Mouse (Mus musculus): ENCODE data around the gene 1700001P01Rik.
"Not testable (repeated sequence)": the region's sequence is repeated elsewhere in the genome, so short reads cannot be mapped to it uniquely, and the experiment has no call there.

Gene 1700001P01Rik

GRCm38 (mm10) chr11:97796910-97797309 is 21.2 kb upstream of the 1700001P01Rik start:
- DNase-seq (ENCODE audit: low read depth, low spot score) = peak; percentile 77

GRCm38 (mm10) chr11:97793165-97793564 is 17.4 kb upstream of the 1700001P01Rik start:
- peak; percentile 83 for DNase-seq (ENCODE audit: low read depth, low spot score)

- not testable (repeated sequence) for DNase-seq (ENCODE audit: low read depth, low spot score)
These were observed 15.2 kb upstream of the 1700001P01Rik start for GRCm38 (mm10) chr11:97790778-97791438.

- DNase-seq (ENCODE audit: low read depth, low spot score) = no peak
These were observed 14.0 kb upstream of the 1700001P01Rik start for GRCm38 (mm10) chr11:97789727-97790126.

GRCm38 (mm10) chr11:97787961-97788360 is 12.2 kb upstream of the 1700001P01Rik start:
- DNase-seq (ENCODE audit: low read depth, low spot score) = no peak

GRCm38 (mm10) chr11:97782564-97782895 is 6.8 kb upstream of the 1700001P01Rik start:
- DNase-seq (ENCODE audit: low read depth, low spot score) = no peak

GRCm38 (mm10) chr11:97781832-97782563 is 6.3 kb upstream of the 1700001P01Rik start, which contains the start of gene Rpl23:
Rpl23 (minus strand) TSS chr11:97782437.
- DNase-seq (ENCODE audit: low read depth, low spot score) = peak; percentile 98

GRCm38 (mm10) chr11:97781478-97781831 is 5.7 kb upstream of the 1700001P01Rik start:
- no peak for DNase-seq (ENCODE audit: low read depth, low spot score)

GRCm38 (mm10) chr11:97779968-97780701 is 4.4 kb upstream of the 1700001P01Rik start:
- peak; percentile 41 for DNase-seq (ENCODE audit: low read depth, low spot score)

GRCm38 (mm10) chr11:97778918-97779317 is 3.2 kb upstream of the 1700001P01Rik start:
- DNase-seq (ENCODE audit: low read depth, low spot score) = no peak

- DNase-seq (ENCODE audit: low read depth, low spot score) = peak; percentile 84
These were observed 1.4 kb upstream of the 1700001P01Rik start for GRCm38 (mm10) chr11:97777129-97777529.

- peak; percentile 81 for DNase-seq (ENCODE audit: low read depth, low spot score)
These were observed 895 bp upstream of the 1700001P01Rik start for GRCm38 (mm10) chr11:97776497-97777128.

- DNase-seq (ENCODE audit: low read depth, low spot score) = peak; percentile 61
These were observed 532 bp downstream of the 1700001P01Rik start for GRCm38 (mm10) chr11:97775186-97775585.

GRCm38 (mm10) chr11:97771410-97771809 is 4.3 kb downstream of the 1700001P01Rik start:
- DNase-seq (ENCODE audit: low read depth, low spot score) = peak; percentile 41

GRCm38 (mm10) chr11:97769704-97770103 is 6.0 kb downstream of the 1700001P01Rik start:
- no peak for DNase-seq (ENCODE audit: low read depth, low spot score)

- DNase-seq (ENCODE audit: low read depth, low spot score) = peak; percentile 97
These were observed 9.4 kb downstream of the 1700001P01Rik start, which contains the start of gene Cwc25 for GRCm38 (mm10) chr11:97766154-97766881. Cwc25 (minus strand) TSS chr11:97766556.

GRCm38 (mm10) chr11:97761638-97762037 is 14.1 kb downstream of the 1700001P01Rik start:
- DNase-seq (ENCODE audit: low read depth, low spot score) = peak; percentile 61

GRCm38 (mm10) chr11:97758942-97759341 is 16.8 kb downstream of the 1700001P01Rik start:
- DNase-seq (ENCODE audit: low read depth, low spot score) = no peak

GRCm38 (mm10) chr11:97758125-97758524 is 17.6 kb downstream of the 1700001P01Rik start:
- no peak for DNase-seq (ENCODE audit: low read depth, low spot score)

- DNase-seq (ENCODE audit: low read depth, low spot score) = no peak
These were observed 22.4 kb downstream of the 1700001P01Rik start for GRCm38 (mm10) chr11:97753277-97753676.

GRCm38 (mm10) chr11:97748496-97748895 is 27.2 kb downstream of the 1700001P01Rik start:
- DNase-seq (ENCODE audit: low read depth, low spot score) = no peak

Measured in ZHBTc4 (cell line).